Mouse (Mus musculus) B cell, adult 2 months (primary cell): Measurements from ENCODE around the gene Abcc12.

Source experiments
- DNase-seq, 2 experiments: peaks; one replicate each; pipeline ENCODE4 v3.0.0; 2022

The Abcc12 gene

DNA sequence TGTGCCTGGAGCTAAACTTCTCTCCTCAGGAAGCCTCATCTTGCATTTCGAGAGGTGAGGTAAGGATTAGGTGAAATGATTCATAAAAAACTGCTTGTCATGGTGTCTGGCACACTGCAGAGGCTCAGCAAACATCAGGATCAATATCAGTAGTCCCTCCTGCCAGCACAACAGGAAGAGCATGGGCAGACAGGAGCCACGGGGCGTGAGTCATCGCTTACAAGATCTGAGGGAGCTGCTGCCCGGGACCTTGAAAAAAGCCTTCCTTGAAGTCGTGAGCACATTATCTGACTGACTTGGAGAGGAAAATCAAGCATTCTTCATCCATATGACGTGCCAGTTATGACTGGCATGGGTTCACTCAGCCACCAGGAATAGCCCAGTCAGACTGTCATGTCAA, 79.1 kb downstream of the Abcc12 start:
- DNase-seq: no peak

DNA sequence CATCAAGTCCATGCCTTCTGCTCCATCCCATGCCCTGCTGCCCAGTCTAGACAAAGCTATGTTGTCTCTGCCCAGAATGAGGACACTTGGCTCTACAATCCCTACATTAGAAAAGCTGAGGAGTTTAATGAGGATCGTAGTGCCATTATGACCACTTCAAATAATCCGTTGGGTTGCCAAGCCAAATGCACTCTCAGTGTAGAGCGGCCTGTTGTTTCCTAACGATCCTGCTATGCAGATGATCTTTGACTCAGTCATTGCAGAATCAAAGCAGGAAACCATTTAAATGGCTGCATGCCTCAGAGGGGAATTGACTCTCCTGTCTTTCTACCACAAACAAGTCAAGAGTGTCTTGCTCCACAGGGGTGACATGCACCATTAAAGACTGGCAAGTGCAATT, 85.4 kb downstream of the Abcc12 start:
- no peak for DNase-seq

GRCm38 (mm10) chr8:86493841-86494240, 86.6 kb downstream of the Abcc12 start:
- no peak for DNase-seq

GRCm38 (mm10) chr8:86485411-86485810, 95.1 kb downstream of the Abcc12 start:
- no peak for DNase-seq

DNA sequence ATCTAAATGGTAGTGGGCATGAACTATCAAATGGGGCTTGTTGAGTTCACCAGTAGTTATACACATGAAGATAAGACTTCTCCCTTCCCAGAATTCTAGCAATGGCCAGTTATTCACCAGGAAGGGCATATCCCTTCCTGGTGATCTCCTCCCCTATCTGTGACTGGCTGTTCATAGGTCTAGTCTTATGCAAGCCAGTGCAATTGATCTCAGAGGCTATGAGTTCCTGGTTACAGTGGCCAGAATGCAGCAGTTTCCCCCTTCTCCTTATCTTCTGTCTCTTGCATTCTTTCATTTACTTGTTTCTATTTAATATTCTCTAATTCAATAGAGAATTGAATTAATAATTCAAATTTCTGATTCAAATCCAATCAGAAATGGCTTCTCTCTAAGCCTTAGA, 96.2 kb downstream of the Abcc12 start:
- DNase-seq: no peak

GRCm38 (mm10) chr8:86482116-86482515, 98.4 kb downstream of the Abcc12 start:
- DNase-seq: no peak

DNA sequence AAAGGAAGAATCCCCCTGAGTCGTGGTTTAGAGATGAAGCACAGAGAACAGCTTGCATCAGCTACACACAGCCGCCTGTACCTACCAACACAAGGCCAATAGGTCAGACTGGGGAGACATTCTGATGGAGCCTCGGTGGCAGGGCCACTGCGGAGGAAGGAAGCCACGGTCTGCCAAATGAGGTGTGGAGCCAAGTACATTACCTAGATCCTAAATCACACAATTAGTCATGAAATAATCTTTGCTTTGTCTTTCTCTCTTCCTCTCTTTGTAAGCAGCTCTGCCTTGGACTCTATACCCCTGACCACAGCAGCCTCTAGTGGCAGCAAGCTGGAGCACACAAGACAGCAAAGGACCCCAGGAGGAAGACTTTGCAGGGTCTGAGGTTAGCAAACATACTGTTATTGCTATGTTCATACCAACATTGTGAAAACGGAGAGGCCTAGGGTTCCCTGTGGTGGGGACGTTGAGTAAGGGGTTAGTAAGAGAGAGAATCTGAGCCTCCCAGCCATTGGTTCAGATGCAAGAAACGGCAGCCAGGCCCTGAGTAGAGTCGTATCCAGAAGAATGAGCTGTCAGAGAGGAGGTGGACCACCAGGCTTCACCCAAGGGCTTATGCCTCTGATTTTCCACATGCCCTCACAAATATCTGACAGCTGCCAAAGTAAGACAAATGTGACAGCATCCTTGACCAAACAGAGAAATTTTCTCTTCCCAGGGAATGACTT, 104.6 kb downstream of the Abcc12 start:
- DNase-seq: no peak

GRCm38 (mm10) chr8:86474461-86474860, 106.0 kb downstream of the Abcc12 start:
- no peak for DNase-seq

GRCm38 (mm10) chr8:86473121-86473520, 107.4 kb downstream of the Abcc12 start:
- no peak for DNase-seq

- no peak for DNase-seq
These were observed 109.8 kb downstream of the Abcc12 start for GRCm38 (mm10) chr8:86470717-86471116.

DNA sequence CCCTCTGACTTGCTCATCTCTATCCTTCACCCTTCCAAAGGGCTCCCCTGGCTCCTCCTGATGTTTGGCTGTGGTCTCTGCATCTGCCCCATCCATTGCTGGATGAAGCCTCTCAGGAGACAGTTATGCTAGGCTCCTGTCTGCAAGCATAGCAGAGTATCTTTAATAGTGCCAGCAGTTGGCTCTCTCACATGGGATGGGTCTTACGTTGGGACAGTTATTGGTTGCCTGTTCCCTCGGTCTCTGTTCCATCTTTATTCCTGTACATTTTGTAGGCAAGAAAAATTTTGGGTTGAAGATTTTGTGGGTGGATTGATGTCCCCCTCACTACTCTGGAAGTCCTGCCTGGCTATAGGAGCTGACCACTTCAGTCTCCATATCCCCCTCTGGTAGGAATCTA, 117.3 kb downstream of the Abcc12 start:
- no peak for DNase-seq

GRCm38 (mm10) chr8:86460372-86460771, 120.1 kb downstream of the Abcc12 start:
- DNase-seq: no peak

- DNase-seq: no peak
These were observed 126.6 kb downstream of the Abcc12 start for GRCm38 (mm10) chr8:86453697-86454480.

GRCm38 (mm10) chr8:86449870-86450515, 130.5 kb downstream of the Abcc12 start:
- no peak for DNase-seq

- DNase-seq: no peak
These were observed 135.0 kb downstream of the Abcc12 start for GRCm38 (mm10) chr8:86445516-86445915.

DNA sequence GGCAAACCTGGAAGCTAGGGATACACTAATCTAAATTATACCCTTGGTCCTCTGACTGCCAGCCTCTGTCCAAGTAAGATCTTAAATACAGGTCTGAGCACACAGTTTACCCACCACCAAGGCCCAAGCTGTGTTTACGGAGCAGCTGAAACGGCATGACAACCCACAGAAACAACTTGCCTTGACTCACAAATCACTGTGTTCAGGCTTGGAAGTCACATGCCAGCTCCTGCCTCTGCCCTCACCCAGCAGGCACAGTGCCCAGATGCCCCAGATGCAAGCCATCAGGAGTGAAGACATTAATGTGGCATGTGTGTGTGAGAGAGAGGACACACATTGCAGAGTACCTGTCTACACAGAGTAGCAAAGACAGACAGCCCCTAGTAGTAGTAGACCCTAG, 136.7 kb downstream of the Abcc12 start:
- DNase-seq: no peak

DNA sequence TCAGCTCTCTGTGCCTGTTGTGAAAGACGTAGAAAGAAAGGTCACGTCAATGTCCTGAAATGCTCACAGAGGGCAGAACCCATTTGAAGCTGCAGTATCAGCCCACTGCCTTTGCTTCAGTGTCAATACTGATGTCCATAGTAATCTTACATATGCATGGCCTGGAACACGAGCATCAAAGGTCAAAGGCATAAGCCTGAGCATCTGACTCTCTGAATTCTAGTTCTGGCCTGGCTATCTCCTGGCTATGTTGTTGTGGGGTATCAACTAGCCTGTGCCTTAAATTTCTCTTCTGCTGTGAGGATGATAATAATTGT, 141.5 kb downstream of the Abcc12 start:
- DNase-seq: no peak

- DNase-seq: no peak
These were observed 142.1 kb downstream of the Abcc12 start for GRCm38 (mm10) chr8:86438133-86438982.

DNA sequence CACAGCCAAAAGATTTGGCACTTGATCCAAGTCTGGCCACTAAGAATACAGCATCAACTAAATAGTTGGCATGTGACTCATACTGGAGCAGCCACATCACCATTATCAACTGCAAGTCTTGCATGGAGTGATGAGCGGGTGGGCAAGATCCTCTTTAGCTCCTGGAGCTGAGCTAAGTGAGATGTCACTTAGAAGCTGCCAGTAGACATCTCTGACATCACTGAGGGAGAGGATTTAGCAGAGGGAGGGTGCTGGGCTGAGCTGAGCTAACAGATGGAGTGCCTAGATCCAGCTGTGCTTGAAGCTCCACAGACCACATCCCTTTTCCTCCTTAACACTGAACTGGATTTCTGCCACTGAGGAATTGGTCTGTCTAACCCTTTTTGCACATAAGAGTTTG, 143.1 kb downstream of the Abcc12 start:
- DNase-seq: no peak
